Mouse (Mus musculus) layer of hippocampus, adult 2 months (tissue): Measurements from ENCODE around the gene Phox2b. TPM values are rescaled to one million over a fixed set of nuclear protein-coding genes. Genes with fewer than 3 reads are reported as not detected.

Source experiments
- DNase-seq, 2 experiments: peaks; one replicate each; pipeline ENCODE4 v3.0.0; 2022; ENCODE audit warnings: low spot score in 2 of 2
- H3K27ac ChIP-seq: fragments of 200-600 bp; 2 replicates; pipeline ENCODE4 v1.8.1; 2022
- H3K4me3 ChIP-seq: fragments of 200-600 bp; 2 replicates; pipeline ENCODE4 v1.8.1; 2022; ENCODE audit warnings: mild to moderate bottlenecking
- CTCF ChIP-seq: fragments of 200-600 bp; conservative IDR thresholded peaks from 2 replicates; pipeline ENCODE4 v1.8.1; 2022; ENCODE audit warnings: antibody characterized with exemption, mild to moderate bottlenecking, moderate library complexity
- total RNA-seq, 2 experiments: library from RNA; stranded (reverse); gene quantifications; 2 replicates each; pipeline ENCODE4 v1.2.3; 2021

Phox2b gene
- total RNA-seq, 2 experiments from 2014 or later: not detected

GRCm38 (mm10) chr5:67099393-67100271 is 531 bp upstream of the Phox2b start:
- TF ChIP-seq CTCF: no peak
- DNase-seq: no peak
- Histone ChIP-seq H3K27ac (no peak overlapping the region), H3K4me3 (no peak overlapping the region)

- Histone ChIP-seq H3K27ac (no peak overlapping the region), H3K4me3 (no peak overlapping the region)
- DNase-seq: no peak
- no peak for TF ChIP-seq CTCF
Measured at GRCm38 (mm10) chr5:67098051-67098732, 909 bp downstream of the Phox2b start.

- no peak overlapping the region for H3K4me3 ChIP-seq
- no peak overlapping the region for H3K27ac ChIP-seq
- DNase-seq: no peak
- TF ChIP-seq CTCF: no peak
Measured at GRCm38 (mm10) chr5:67097106-67098050, 1.7 kb downstream of the Phox2b start.

GRCm38 (mm10) chr5:67096378-67096771 is 2.7 kb downstream of the Phox2b start:
- H3K27ac ChIP-seq: no peak overlapping the region
- no peak for TF ChIP-seq CTCF
- no peak for DNase-seq
- H3K4me3 ChIP-seq: no peak overlapping the region

- no peak for TF ChIP-seq CTCF
- H3K4me3 ChIP-seq: no peak overlapping the region
- no peak for DNase-seq
- H3K27ac ChIP-seq: no peak overlapping the region
Measured at GRCm38 (mm10) chr5:67095651-67096377, 3.3 kb downstream of the Phox2b start.

- no peak for DNase-seq
- TF ChIP-seq CTCF: no peak
- Histone ChIP-seq H3K4me3 (no peak overlapping the region), H3K27ac (no peak overlapping the region)
Measured at GRCm38 (mm10) chr5:67095153-67095552, 3.9 kb downstream of the Phox2b start.

- no peak for TF ChIP-seq CTCF
Measured at GRCm38 (mm10) chr5:67093991-67094390, 5.1 kb downstream of the Phox2b start.

GRCm38 (mm10) chr5:67091766-67092165 is 7.3 kb downstream of the Phox2b start:
- no peak overlapping the region for H3K27ac ChIP-seq
- DNase-seq: no peak

More at GRCm38 (mm10) chr5:67093991-67094390, 5.1 kb downstream of the Phox2b start:
- no peak for DNase-seq
- Histone ChIP-seq H3K4me3 (no peak overlapping the region), H3K27ac (no peak overlapping the region)

GRCm38 (mm10) chr5:67090856-67091255 is 8.2 kb downstream of the Phox2b start:
- TF ChIP-seq CTCF: no peak
- no peak for DNase-seq
- Histone ChIP-seq H3K4me3 (no peak overlapping the region), H3K27ac (no peak overlapping the region)

More at GRCm38 (mm10) chr5:67091766-67092165, 7.3 kb downstream of the Phox2b start:
- no peak for TF ChIP-seq CTCF
- H3K4me3 ChIP-seq: no peak overlapping the region

GRCm38 (mm10) chr5:67083117-67083516 is 16.0 kb downstream of the Phox2b start:
- Histone ChIP-seq H3K27ac (no peak overlapping the region), H3K4me3 (no peak overlapping the region)
- no peak for DNase-seq
- TF ChIP-seq CTCF: no peak

GRCm38 (mm10) chr5:67063596-67063995 is 35.5 kb downstream of the Phox2b start:
- Histone ChIP-seq H3K4me3 (no peak overlapping the region), H3K27ac (no peak overlapping the region)
- no peak for TF ChIP-seq CTCF
- DNase-seq: no peak

- DNase-seq: no peak
- Histone ChIP-seq H3K4me3 (no peak overlapping the region), H3K27ac (no peak overlapping the region)
- no peak for TF ChIP-seq CTCF
Measured at GRCm38 (mm10) chr5:67060519-67060918, 38.6 kb downstream of the Phox2b start.
